Mouse (Mus musculus): ENCODE data around the gene Grid2.

DNA sequence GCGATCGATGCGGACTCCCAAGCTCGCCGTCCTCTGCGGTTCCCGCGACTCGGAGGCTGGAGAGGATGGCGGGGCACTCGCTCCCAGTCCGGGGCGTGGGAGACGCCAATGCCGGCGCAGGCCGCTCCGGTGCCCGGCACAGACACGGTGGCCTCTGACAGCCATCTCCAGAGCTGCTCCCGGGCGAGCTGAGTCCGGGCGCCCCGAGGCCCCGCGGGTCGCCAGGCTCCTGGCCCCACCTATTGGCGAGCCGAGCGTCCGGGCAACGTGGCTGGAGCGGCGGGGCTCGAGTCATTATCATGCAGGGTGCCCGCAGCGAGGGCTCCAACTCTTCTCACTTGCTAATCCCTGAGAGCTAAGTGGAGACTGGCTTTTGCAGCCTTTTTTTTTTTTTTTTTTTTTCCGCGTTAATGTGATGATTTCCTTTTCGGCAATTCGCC lies 1.8 kb downstream of the Grid2 start:
- TF ChIP-seq GATA1 (IDR thresholded peaks at IDR 0.05; ENCODE audit: borderline replicate concordance, low read length) (no peak), FLI1 (IDR thresholded peaks at IDR 0.05; ENCODE audit: low read length) (no peak)

All from megakaryocyte, embryonic 14.5 days (primary cell).